Mouse (Mus musculus) splenic B cell, adult 2 months (primary cell): ENCODE results near the gene Stx4a.
A peak's percentile ranks its signal among the peaks of the same experiment; 100 is the strongest.
"Not testable (repeated sequence)": the region's sequence is repeated elsewhere in the genome, so short reads cannot be mapped to it uniquely, and the experiment has no call there.

ENCODE experiments used
- DNase-seq: peaks from one replicate; pipeline ENCODE4 v3.0.0-alpha.2; 2011; ENCODE audit warnings: low read depth, low spot score
- H3K27me3 ChIP-seq: 2 replicates; pipeline ENCODE4 v1.6.1; 2012; ENCODE audit warnings: mild to moderate bottlenecking, low read length, moderate library complexity, mixed read lengths; ENCODE audit not compliant: control insufficient read depth, poor library complexity, insufficient read depth, severe bottlenecking
- H3K36me3 ChIP-seq: 2 replicates; pipeline ENCODE4 v1.6.1; 2012; ENCODE audit warnings: mild to moderate bottlenecking, low read length, moderate library complexity, mixed read lengths; ENCODE audit not compliant: control insufficient read depth, poor library complexity, insufficient read depth, severe bottlenecking

Stx4a gene

DNA sequence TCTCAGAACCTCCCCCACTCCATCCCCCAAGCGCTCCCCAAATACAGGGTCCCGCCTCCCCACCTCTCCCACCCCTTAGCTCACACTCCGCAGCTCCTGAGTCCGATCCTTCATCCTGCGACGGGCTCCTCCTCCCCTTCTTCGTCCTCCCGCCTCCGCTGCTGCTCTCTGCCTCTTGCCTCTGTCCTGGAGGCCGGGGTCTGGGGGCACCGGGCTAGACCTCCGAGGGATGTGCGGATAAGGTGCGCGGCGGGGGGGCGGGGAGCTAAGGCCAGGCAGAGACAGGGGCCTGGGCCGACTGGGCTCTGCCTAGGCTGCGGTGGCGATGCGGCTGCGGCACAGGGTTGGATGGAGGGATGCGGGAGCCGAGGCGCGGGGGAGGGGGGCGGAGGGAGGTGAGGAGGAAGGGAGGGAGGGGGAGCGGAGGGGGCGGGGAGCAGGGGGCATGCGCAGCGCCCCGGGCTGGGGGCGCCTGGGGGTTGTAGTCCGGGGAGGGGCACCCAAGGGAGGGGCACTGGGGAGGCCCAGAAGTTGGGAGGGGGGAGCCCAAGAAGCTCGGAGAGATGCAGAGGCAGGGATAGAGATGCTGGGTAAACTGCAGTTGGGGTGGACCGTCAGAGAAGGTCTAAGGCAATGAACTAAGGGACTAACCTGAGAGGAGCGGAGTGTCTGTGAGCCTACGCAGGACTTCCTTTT is at the start of gene Stx4a, which contains the start of gene Stx1b:
Gene Stx4a, plus strand, starts transcription at position 119 of the 696 bp plus-strand sequence.
Gene Stx1b, minus strand, starts transcription at position 374 of the 696 bp plus-strand sequence.
- DNase-seq = no peak
- H3K27me3 ChIP-seq = no peaks in the 10 kb centered on the region; the same call in 1 of the 2 replicates
- H3K36me3 ChIP-seq = no peaks in the 10 kb centered on the region

DNA sequence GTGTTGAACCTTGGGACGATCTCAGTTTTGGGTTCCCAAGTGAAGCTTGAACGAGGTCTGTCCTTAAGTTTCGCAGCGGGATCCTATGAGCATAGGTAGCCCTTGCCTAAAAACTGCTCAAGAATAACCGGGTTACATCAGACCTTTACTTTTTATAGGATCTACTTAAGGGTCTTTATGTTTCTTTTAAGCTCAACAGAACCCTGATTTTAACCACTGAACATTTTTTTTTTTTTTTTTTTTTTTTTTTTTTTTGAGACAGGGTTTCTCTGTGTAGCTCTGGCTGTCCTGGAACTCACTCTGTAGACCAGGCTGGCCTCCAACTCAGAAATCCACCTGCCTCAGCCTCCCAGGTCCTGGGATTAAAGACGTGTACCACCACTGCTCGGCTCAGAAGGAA is 48.3 kb upstream of the Stx4a start:
- not testable (repeated sequence) for DNase-seq, H3K27me3 ChIP-seq, H3K36me3 ChIP-seq

DNA sequence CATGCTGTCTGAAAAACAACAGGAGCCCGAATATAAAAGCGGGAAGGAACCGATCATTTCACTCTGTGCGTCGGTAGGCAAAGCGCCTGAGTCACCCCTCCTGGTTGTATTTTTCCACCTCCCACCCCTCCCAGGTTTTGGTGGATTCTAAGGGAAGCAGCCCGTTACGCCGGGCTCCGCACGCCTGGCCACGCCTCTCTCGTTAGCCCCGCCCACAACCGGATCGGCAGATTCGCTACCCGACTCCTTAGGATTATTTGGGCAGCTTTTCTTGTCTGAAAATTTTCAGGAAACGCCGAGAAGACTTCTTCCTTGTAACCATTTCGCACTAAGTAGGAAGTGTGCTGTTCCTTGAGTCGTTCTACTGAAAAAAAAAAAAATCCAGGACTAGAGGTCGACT is 47.7 kb upstream of the Stx4a start, which contains the start of gene Setd1a:
Gene Setd1a, plus strand, starts transcription at position 245 of the 400 bp plus-strand sequence.
- H3K36me3 ChIP-seq = peaks cover 8% of the 10 kb centered on the region
- DNase-seq = peak; percentile 81
- no peaks in the 10 kb centered on the region for H3K27me3 ChIP-seq

DNA sequence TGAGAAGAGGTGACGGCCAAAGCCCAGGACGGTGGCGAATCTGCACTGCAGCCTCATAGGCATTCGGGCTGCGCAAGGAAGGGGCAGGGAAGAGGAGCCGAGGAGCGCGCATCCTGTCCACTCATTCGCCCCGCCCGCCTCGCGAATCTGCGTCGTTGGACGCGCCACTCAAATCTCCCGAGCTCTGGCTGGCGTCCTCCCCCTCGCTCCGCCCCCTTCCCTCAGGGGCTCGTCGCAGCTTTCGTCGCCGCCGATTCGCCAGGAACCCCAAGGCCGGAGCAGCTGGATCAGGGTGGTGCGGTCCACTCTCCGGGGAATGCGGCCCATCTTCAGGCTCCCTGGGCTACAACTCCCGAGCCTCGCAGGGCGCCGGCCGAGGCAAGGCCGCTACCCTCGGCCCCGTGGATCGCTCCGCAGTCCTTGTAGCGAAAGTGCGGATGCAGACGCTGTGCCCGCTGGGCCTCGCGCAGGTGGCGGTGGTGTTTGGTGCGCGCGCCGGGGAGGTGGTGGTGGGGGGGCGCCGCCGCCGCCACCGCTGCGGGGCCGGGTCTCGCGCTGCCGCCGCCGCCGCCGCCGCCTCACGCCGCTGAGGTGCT is 47.1 kb upstream of the Stx4a start:
- H3K27me3 ChIP-seq = no peaks in the 10 kb centered on the region
- peak; percentile 97 for DNase-seq

DNA sequence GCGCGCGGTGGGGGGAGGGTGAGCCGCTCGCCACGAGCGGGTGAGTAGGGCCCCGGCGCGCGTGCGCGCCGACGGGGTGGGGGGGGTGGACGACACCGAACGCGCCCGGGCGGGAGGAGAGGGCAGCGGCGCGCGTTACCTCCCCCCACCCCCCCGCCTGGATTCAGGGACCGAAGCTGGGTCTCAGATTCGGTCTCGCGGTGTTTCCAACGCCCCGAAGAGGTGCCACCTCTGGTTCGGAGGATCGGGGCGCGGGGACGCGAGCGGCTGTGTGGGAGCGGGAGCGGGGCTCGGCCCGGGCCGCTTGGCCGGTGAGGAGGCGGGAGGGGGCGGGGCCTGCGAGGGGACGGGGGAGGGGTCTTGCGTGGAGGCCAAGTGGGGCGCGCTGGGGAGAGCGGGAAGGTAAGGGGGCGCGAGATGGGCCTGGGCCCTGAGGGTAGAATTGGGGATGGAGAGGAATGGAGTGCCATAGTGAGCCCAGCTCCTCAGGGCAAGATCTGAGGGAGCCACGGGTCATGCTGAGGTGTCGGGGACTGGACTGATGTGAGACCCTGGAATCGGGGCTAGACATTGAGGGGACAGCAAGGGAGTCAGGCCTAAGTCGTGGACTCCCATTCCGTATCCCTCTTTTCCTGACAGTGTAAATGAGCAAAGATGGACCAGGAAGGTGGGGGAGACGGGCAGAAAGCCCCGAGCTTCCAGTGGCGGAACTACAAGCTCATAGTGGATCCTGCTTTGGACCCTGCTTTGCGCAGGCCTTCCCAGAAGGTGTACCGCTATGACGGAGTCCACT is 46.4 kb upstream of the Stx4a start:
- Histone ChIP-seq H3K36me3 (peaks cover 14% of the 10 kb centered on the region), H3K27me3 (no peaks in the 10 kb centered on the region)
- DNase-seq = no peak

More for the DNA sequence above, 47.1 kb upstream of the Stx4a start:
- peaks cover 10% of the 10 kb centered on the region for H3K36me3 ChIP-seq

DNA sequence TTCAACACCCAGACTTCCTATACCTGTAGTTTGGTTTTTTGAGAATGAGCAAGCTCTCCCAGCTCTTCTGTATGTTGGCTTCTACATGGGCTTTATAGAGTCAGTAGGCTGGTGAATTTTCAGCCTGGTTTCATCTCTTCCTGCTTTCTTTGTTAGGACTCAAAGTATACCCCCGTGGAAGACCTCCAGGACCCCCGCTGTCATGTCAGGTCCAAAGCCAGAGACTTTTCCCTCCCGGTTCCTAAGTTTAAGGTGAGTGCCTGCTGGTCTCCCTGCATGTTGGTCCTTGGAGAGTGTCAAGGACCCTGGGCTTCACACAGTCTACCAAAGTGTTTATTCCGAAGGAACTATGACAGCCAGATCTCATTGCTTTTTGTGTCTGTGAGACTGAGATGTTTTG is 45.7 kb upstream of the Stx4a start:
- no peaks in the 10 kb centered on the region for H3K27me3 ChIP-seq
- DNase-seq = no peak
- H3K36me3 ChIP-seq = peaks cover 14% of the 10 kb centered on the region

DNA sequence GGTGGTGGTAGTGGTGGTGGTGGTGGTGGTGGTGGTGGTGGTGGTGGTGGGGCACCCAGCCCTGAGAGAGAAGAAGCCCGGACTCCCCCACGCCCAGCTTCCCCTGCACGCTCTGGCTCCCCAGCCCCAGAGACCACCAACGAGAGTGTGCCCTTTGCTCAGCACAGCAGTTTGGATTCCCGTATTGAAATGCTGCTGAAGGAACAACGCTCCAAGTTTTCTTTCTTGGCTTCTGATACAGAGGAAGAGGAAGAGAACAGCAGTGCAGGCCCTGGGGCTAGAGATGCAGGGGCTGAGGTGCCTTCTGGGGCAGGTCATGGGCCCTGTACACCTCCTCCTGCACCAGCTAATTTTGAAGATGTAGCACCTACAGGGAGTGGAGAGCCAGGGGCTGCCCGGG is 38.8 kb upstream of the Stx4a start, which contains the start of gene Gm49388:
Gene Gm49388, plus strand, starts transcription at position 301 of the 400 bp plus-strand sequence.
- Histone ChIP-seq H3K27me3 (no peaks in the 10 kb centered on the region), H3K36me3 (peaks cover 29% of the 10 kb centered on the region)
- no peak for DNase-seq

DNA sequence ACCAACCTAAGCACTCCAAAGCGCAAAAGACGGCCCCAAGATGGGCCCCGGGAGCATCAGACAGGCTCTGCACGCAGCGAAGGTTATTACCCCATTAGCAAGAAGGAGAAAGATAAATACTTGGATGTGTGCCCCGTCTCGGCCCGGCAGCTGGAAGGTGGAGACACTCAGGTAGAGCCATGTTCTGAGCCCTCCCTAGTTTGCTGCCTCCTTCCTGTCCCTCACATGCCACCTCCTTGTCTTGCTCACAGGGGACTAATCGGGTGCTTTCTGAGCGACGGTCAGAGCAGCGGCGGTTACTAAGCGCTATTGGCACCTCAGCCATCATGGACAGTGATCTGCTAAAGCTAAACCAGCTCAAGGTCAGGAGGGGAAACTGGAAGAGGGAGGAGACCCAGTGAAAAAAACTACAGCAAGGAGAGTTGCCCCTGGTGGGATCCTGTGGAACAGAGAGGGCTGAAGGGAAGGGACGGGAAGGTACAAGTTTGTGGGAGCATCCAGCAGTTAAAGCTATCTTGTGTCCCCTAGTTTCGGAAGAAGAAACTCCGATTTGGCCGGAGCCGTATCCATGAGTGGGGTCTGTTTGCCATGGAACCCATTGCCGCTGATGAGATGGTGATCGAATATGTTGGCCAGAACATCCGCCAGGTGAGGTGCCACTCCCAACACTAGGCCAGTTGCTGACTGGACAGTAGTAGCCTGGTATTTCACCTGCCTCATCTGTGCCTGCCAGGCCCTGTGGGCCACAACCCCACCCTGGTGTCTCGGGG is 26.8 kb upstream of the Stx4a start:
- H3K27me3 ChIP-seq = no peaks in the 10 kb centered on the region
- DNase-seq = no peak
- peaks cover 10% of the 10 kb centered on the region for H3K36me3 ChIP-seq

DNA sequence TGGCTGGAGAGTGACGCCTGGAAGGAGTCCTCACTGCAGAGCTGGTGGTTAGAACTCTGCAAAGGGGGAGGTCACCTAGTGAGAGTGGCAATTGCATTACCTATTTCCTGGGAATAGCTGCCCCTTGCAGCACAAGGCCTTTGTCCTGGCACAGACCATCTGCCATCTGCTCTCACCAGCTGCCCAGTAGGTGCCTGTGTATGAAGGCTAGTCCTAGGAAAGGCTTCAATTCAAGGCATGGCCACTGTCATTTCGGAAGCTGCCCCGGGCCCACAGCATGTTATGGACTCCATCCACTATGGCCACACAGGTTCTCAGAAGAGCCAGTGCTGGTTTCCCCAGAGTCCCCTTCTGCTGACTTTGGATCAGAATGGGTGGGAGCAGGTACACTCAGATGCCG is 25.5 kb upstream of the Stx4a start:
- Histone ChIP-seq H3K27me3 (no peaks in the 10 kb centered on the region), H3K36me3 (peaks cover 8% of the 10 kb centered on the region)
- no peak for DNase-seq

DNA sequence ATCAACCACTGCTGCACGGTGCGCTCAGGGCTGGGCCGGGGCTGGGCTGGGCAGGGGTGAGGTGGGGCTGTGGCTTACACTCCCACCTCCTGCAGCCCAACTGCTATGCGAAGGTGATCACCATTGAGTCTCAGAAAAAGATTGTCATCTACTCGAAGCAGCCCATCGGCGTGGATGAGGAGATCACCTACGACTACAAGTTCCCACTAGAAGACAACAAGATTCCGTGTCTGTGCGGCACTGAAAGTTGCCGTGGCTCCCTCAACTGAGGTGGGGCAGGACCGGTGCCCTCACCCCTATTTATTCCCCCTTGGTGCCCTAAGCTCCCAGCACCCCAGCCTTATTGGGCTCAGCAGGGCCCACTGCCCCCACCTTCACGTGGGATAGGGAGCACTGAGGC is 24.9 kb upstream of the Stx4a start:
- Histone ChIP-seq H3K27me3 (no peaks in the 10 kb centered on the region), H3K36me3 (peaks cover 8% of the 10 kb centered on the region)
- no peak for DNase-seq

DNA sequence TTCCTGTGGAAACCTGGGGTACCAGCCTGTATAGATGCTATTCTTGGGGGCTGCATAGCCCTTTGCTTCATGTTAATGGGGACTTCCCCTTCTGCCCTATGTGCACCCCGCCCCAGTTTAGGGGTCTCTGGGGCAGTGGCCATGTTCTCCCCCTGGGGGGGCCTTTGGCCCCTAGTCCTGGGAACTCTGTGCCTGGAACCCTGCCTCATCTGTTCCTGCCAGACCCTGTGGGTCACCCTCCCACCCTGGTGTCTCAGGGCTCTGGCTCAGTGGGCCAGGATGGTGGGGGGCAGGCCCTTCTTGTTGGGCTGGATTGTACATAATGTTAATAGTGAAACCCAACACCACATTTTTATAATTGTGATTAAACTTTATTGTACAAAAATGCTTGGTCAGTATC is 24.4 kb upstream of the Stx4a start:
- H3K27me3 ChIP-seq = no peaks in the 10 kb centered on the region
- H3K36me3 ChIP-seq = peaks cover 8% of the 10 kb centered on the region
- DNase-seq = no peak

DNA sequence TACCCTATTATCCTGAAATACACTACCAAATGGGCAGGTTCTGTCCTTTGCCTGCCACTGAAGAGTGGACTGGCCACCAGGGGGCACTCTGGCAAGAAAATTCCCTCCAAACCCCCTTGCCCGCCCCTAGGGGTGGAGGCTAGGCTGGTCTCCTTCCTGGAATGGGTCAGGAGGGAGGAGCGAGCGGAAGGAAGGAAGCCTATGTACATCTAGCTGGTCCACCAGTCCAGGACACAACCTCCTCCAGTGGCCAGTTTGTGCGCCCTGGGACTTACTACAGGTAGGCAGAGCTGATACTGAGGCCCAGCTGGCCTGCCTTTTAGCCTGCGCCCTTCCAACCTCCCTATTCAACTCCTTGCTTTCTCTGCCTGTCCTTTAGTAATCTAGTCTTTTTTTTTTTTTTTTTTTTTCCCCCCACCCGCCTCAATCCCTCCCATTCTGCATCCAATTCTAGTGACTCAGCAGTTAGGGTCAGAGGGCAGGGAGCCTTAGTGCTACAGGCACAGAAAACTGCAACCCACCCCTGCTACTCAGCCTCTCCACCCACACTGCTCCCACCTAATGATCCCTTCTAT is 23.6 kb upstream of the Stx4a start, which contains the start of gene Hsd3b7:
Gene Hsd3b7, plus strand, starts transcription at position 170 of the 575 bp plus-strand sequence.
- DNase-seq = peak; percentile 78
- Histone ChIP-seq H3K27me3 (no peaks in the 10 kb centered on the region), H3K36me3 (peaks cover 8% of the 10 kb centered on the region)

DNA sequence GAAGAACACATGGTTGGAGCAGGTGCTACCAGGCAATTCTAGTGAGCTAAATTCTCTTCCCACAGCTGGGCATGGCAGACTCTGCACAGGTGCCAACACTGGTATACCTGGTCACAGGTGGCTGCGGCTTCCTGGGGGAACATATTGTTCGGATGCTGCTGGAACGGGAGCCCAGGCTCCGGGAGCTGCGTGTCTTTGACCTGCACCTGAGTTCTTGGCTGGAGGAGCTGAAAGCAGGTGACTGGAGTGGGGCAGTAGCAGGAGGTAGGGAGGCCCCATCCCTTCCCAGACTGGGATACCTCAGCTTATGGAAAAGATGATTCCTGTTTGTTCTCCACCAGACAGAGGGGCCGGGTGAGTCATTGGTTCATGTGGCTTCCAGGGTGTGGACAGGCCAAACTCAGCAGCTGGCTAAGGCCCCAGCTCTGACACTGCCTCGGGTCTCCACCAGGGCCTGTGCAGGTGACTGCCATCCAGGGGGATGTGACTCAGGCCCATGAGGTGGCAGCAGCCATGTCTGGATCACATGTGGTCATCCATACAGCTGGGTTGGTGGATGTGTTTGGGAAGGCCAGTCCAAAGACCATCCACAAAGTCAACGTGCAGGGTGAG is 23.0 kb upstream of the Stx4a start:
- DNase-seq = no peak
- Histone ChIP-seq H3K36me3 (peaks cover 3% of the 10 kb centered on the region), H3K27me3 (no peaks in the 10 kb centered on the region)

DNA sequence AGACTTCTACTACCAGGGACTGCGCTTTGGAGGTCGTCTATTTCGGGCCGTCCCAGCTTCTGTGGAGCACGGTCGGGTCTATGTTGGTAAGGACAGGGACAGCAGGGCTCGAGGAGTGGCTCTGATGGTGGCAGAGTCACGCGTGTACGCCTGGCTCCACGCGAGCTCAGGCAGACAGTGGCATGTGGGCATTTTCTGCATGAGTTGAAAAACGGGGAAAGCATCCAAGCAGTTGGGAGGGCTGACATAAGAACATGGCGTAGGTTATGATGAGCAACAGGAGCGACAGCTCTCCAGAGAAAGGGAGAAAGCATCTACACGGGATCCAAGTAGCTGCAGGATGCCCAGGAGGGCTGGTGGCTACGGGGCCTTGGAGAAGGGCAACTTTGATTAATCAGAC is 21.8 kb upstream of the Stx4a start:
- Histone ChIP-seq H3K27me3 (no peaks in the 10 kb centered on the region), H3K36me3 (peaks cover 2% of the 10 kb centered on the region; the same call in 1 of the 2 replicates)
- no peak for DNase-seq
